Mouse (Mus musculus) MEL (cell line): ENCODE results near the gene Ube2h.

Source experiments
- EP300 ChIP-seq, 2 experiments: IDR thresholded peaks; 2 replicates each; pipeline ENCODE4 v1.6.1; 2011; ENCODE audit warnings: improper control_type of control experiment in 2 of 2, low read length in 2 of 2, low read depth in 1 of 2, mild to moderate bottlenecking in 1 of 2
- ZNF384 ChIP-seq: IDR thresholded peaks from 2 replicates; pipeline ENCODE4 v1.6.1; 2012; ENCODE audit warnings: low read depth, mild to moderate bottlenecking, inconsistent platforms, low read length, improper control_type of control experiment

DNA sequence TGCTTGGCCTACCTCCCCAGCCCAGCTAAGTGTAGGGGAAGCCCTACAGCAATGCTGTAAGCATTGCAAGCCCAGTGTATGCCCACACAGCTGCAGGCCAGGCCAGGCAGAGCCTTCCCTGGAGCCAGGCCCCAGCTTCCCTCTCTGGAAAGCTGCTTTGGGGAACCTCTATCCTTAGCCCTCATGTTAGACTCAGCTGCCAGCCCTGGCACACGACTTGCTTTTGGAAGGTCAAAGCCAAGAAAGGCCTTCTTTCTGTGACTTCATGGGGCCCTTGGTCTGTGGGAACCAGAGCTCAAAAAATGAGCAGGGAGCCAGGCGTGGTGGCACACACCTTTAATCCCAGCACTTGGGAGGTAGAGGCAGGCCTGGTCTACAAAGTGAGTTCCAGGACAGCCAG, 142.7 kb downstream of the Ube2h start:
- TF ChIP-seq ZNF384: no peak
- TF ChIP-seq EP300 (IDR thresholded peaks at IDR 0.05; ENCODE audit: low read depth in 1 of 2, low read length in 2 of 2): no peak
